Mouse (Mus musculus) limb, embryonic 11.5 days (tissue): Measurements from ENCODE around the gene Ehd3. TPM values are rescaled to one million over a fixed set of nuclear protein-coding genes. Genes with fewer than 3 reads are reported as not detected.

Source experiments
- ATAC-seq: fragments of 200-750 bp; cut with Nextera tagmentation; 2 replicates; pipeline ENCODE4 v1.8.0; 2017; ENCODE audit warnings: low read depth; ENCODE audit not compliant: insufficient number of reproducible peaks, low FRiP score, low TSS enrichment
- DNase-seq: peaks from one replicate; pipeline ENCODE4 v3.0.0-alpha.2; 2015; ENCODE audit warnings: low spot score
- H3K27ac ChIP-seq: fragments of 300-500 bp; sonication (generic); replicated peaks from 2 replicates; pipeline ENCODE4 v1.5.1; 2014; ENCODE audit warnings: low read depth, mild to moderate bottlenecking, low read length
- H3K27me3 ChIP-seq: fragments of 300-500 bp; sonication (generic); 2 replicates; pipeline ENCODE4 v1.6.1; 2014; ENCODE audit warnings: mild to moderate bottlenecking, low read length, mixed read lengths; ENCODE audit not compliant: control insufficient read depth, insufficient read depth
- H3K36me3 ChIP-seq: fragments of 300-500 bp; sonication (generic); 2 replicates; pipeline ENCODE4 v1.6.1; 2014; ENCODE audit warnings: mild to moderate bottlenecking, low read length, moderate library complexity, mixed read lengths; ENCODE audit not compliant: control insufficient read depth, insufficient read depth
- H3K4me1 ChIP-seq: fragments of 300-500 bp; sonication (generic); 2 replicates; pipeline ENCODE4 v1.6.1; 2014; ENCODE audit warnings: low read length, mixed read lengths; ENCODE audit not compliant: control insufficient read depth, insufficient read depth
- H3K4me2 ChIP-seq: fragments of 300-500 bp; sonication (generic); 2 replicates; pipeline ENCODE4 v1.6.1; 2014; ENCODE audit warnings: low read depth, mild to moderate bottlenecking, moderate library complexity; ENCODE audit not compliant: severe bottlenecking
- H3K4me3 ChIP-seq: fragments of 300-500 bp; sonication (generic); 2 replicates; pipeline ENCODE4 v1.5.1; 2014; ENCODE audit warnings: low read depth, low read length
- H3K9ac ChIP-seq: fragments of 300-500 bp; sonication (generic); 2 replicates; pipeline ENCODE4 v1.6.1; 2014; ENCODE audit warnings: mild to moderate bottlenecking, low read length
- H3K9me3 ChIP-seq: fragments of 300-500 bp; sonication (generic); 2 replicates; pipeline ENCODE4 v1.6.1; 2016; ENCODE audit warnings: low read length; ENCODE audit not compliant: control insufficient read depth
- WGBS: fragments of 180-500 bp; shearing (Covaris S2); extraction: QIAGEN DNeasy Blood & Tissue Kit; methylation state at CpG from one replicate; pipeline ENCODE4 v1.1.7; 2014; 5-methylcytosine and 5-hydroxymethylcytosine counted together
- polyA plus RNA-seq: library from polyadenylated mRNA; unstranded; fragments of >200 nt; fragmentation: Nextera tagmentation; extraction: Ambion mirVana; gene quantifications from 2 replicates; pipeline ENCODE4 v1.2.1, GENCODE M21; 2014

The Ehd3 gene
- polyA plus RNA-seq, 1 experiment from 2014 or later, result 9.5 TPM

DNA sequence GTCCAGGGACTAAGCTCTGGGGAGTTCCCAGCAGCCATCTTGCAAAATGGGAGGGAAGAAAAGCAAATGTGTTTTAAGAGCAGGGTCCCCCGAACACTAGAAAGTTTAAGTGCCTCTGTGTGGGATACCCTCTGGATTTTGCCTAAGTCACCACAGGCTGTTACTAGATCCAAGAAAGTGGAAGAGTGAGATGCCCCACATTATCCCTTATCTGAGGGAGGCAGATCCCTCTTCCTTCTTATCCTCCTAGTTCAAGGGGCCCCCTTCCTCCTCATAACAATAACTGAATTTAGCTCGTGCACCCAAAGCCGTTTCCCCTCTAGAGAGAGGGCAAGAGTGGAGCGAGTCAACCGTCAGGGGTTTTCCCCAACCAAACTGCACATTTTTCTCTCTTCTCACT is 3.3 kb downstream of the Ehd3 start:
- Histone ChIP-seq H3K27ac (no peak overlapping the region), H3K4me3 (no peak overlapping the region), H3K36me3 (no peaks in the 10 kb centered on the region), H3K9me3 (no peaks in the 10 kb centered on the region), H3K9ac (no peak overlapping the region), H3K4me2 (no peak overlapping the region), H3K4me1 (no peaks in the 10 kb centered on the region), H3K27me3 (no peaks in the 10 kb centered on the region)
- WGBS, result 86% methylated on average over 5 of the region's 5 CpGs
- ATAC-seq, result no peak
- DNase-seq, result no peak

DNA sequence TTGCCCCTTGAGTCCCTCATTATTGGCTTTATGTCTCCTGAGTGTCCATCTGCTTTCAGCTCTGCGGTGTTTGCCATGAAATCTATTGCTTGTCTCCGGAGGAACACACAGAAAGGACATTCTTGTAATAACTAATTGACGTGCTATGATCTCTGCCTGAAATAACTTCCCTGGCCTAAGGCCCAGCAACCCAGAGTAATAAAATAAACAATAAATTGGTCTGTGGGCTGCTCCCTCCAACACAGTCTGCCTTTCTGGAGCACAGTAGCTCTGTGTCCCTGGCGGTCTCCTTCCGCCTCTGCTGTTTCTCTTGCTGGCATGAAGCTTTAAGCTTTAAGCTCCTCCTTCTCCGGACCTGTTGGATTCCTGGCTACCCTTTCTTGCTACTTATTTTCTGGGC is 4.5 kb downstream of the Ehd3 start:
- H3K4me2 ChIP-seq, result no peak overlapping the region
- WGBS, result 76% methylated on average over 6 of the region's 6 CpGs
- H3K4me3 ChIP-seq, result no peak overlapping the region
- no peak overlapping the region for H3K9ac ChIP-seq
- no peaks in the 10 kb centered on the region for H3K9me3 ChIP-seq
- DNase-seq (no peak), ATAC-seq (no peak)
- H3K4me1 ChIP-seq, result no peaks in the 10 kb centered on the region
- H3K36me3 ChIP-seq, result no peaks in the 10 kb centered on the region
- H3K27me3 ChIP-seq, result no peaks in the 10 kb centered on the region
- no peak overlapping the region for H3K27ac ChIP-seq

DNA sequence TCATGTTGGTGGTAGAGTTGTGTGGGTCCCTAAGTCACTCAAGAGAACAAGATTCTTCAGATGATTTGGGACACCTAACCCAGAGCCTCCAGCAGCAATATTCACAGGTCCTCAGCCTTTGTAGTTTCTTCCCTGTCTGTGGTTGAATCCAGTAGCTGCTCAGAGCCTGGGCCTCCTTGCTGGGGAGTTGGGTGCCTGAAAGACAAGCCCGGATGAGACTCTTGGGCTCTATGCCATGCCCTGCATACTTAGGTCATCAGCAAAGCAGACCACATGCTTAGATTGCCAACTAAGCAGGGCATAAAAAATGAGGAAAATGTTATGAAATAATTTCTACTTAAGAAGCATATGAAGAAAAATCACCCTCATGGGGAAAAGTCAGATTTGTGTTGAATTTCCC is 6.9 kb downstream of the Ehd3 start:
- Histone ChIP-seq H3K27ac (no peak overlapping the region), H3K4me3 (no peak overlapping the region), H3K36me3 (no peaks in the 10 kb centered on the region), H3K9ac (no peak overlapping the region), H3K9me3 (no peaks in the 10 kb centered on the region), H3K4me2 (no peak overlapping the region), H3K4me1 (no peaks in the 10 kb centered on the region), H3K27me3 (no peaks in the 10 kb centered on the region)
- DNase-seq (no peak), ATAC-seq (no peak)
- WGBS, result 88% methylated on average over 1 of the region's 1 CpGs

DNA sequence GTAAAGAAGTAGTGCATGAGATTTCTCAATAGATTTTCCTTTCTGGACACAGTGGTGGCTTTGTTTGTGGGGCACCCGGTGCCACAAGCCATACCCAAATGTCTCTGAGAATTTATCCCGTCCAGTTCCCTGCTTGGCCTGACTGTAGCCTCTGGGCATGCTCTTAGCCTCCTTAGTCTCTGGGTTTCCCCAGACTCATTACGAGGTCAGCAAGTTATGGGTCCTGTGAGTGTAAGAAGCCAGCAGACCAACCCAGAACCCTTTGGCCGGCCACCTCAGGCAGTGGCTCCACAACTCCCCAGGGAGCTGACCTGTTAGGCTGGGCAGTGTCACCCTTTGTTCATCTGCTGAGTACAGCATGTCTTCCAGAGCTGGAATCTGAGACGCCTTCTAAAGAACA is 7.6 kb downstream of the Ehd3 start:
- Histone ChIP-seq H3K4me3 (no peak overlapping the region), H3K9ac (no peak overlapping the region), H3K36me3 (no peaks in the 10 kb centered on the region), H3K27ac (no peak overlapping the region), H3K9me3 (no peaks in the 10 kb centered on the region), H3K4me1 (no peaks in the 10 kb centered on the region), H3K4me2 (no peak overlapping the region), H3K27me3 (no peaks in the 10 kb centered on the region)
- ATAC-seq (no peak), DNase-seq (no peak)
- WGBS, result 70% methylated on average over 5 of the region's 5 CpGs

DNA sequence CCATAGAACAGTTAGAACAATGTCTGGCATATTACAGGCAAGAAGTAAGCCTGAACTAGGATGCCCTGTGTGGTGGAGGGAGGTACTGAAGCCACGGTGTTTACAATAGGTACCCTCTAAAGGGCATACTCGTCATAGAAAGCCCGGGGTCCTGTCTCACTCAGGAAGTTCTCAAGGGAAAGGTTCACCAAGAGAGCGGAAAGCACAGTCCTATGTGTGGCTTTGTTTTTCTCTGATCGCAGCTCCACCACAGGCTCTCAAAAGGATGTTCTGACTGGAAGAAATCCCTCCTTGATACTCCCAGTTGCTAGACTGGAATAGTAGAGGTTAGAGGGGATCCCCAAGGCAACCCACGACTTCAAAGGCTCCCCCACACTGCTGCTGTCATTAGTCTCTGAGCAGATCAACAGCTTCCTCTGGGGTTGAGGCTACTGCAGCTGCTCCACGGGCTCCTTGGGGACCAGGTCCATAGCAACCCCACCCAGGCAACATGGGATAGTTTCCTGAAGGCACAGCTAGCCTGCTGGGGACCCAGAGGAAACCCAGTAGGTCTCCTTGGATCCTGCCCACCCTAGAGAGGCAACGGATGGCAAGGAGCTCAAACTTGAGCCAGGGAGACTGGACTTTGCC is 9.2 kb downstream of the Ehd3 start:
- 77% methylated on average over 8 of the region's 8 CpGs for WGBS
- Histone ChIP-seq H3K4me2 (no peak overlapping the region), H3K9me3 (no peaks in the 10 kb centered on the region), H3K36me3 (no peaks in the 10 kb centered on the region), H3K4me1 (no peaks in the 10 kb centered on the region), H3K9ac (no peak overlapping the region), H3K27me3 (no peaks in the 10 kb centered on the region), H3K27ac (no peak overlapping the region), H3K4me3 (no peak overlapping the region)
- ATAC-seq, result no peak
- no peak for DNase-seq

DNA sequence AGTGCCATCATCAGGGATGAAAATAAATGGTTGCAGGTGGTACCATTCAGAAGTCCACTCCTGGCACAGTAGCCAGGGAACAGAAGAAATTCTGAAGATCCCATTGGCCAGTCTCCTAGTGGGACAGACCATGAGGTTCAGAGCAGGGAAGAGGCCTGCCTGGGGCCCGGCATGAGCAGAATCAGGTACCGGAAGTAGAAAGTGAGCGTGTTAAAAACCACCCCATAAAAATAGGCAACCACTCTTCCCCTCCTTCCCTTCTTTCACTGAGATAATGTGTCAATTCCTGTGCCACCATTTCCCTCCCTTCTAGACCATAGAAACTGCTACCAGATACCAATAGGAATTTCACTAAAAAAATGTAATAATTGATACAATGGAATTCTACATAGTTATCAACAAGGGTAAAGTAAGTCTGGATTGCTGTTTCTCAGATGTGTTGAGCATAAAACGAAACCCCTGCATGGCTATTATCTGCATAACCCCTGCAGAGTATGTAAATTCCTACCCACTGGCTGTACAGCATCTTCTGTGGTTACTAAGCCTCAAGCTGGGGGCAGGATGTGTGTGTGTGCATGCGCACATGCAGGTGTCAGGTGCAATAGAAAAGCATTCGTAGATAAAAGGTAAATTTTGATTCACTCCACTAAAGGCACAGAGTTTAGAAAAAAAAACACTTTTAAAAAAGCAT is 10.7 kb downstream of the Ehd3 start:
- H3K4me2 ChIP-seq, result no peak overlapping the region
- ATAC-seq, result no peak
- WGBS, result 83% methylated on average over 6 of the region's 6 CpGs

DNA sequence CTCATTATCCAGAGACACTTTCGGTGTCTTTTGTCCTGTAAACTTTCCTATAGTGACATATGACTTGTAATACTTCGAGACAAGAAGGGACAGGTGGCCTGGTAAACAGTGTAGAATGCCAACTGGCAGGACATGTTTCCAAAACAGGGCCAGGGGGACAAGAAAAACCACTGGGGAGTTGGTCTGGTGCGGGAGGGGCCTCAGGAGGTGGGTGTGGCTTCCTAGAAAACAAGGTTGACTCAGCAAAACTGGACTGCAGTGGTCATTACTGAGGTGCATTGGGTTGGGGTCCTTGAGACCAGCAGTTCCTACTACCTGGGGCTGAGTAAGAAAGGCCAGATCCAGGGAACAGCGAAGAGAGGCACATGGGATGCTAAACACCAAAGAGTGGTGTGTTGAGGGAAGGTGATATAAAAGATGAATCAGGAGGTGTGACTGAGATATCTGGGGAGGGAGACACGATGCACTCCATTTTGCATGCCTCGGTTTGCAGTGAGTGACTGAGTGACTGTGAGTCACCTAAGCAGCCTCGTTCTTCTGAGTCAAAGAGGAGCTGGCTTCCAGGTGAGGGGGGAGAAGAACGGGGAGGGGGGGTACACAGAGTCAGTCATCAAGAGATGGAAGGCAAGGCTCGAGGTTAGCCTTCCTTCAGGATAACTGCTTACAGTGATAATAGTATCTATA is 13.9 kb downstream of the Ehd3 start:
- no peaks in the 10 kb centered on the region for H3K9me3 ChIP-seq
- DNase-seq (no peak), ATAC-seq (no peak)
- H3K36me3 ChIP-seq, result no peaks in the 10 kb centered on the region
- WGBS, result 86% methylated on average over 9 of the region's 9 CpGs
- no peak overlapping the region for H3K27ac ChIP-seq
- no peak overlapping the region for H3K9ac ChIP-seq
- no peak overlapping the region for H3K4me3 ChIP-seq
- H3K27me3 ChIP-seq, result no peaks in the 10 kb centered on the region
- no peak overlapping the region for H3K4me2 ChIP-seq
- no peaks in the 10 kb centered on the region for H3K4me1 ChIP-seq

More for the DNA sequence above, 10.7 kb downstream of the Ehd3 start:
- Histone ChIP-seq H3K27ac (no peak overlapping the region), H3K36me3 (no peaks in the 10 kb centered on the region), H3K9ac (no peak overlapping the region), H3K9me3 (no peaks in the 10 kb centered on the region), H3K4me3 (no peak overlapping the region), H3K27me3 (no peaks in the 10 kb centered on the region), H3K4me1 (no peaks in the 10 kb centered on the region)
- DNase-seq, result no peak

DNA sequence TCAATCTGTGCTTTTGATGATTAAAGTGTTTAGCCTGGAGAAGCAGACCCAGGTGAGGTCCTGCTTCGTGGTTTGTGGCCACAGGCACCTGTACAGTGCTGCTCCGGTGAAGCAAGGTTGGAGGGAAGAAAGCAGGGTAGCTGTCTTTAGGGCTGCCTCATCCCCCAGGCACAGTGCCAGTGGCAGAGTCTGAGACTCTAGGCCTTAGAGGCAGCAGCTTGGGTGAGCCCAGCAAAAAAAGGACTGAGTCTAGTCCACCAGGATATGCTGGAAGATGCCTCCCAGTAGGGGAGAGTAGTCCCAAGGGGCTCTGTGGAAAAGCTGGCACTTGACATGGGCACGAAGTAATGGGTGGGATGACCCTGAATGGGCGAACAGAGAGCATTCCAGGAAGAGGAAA is 15.0 kb downstream of the Ehd3 start:
- ATAC-seq (no peak), DNase-seq (no peak)
- Histone ChIP-seq H3K27me3 (no peaks in the 10 kb centered on the region), H3K4me2 (no peak overlapping the region), H3K27ac (no peak overlapping the region), H3K4me1 (peaks cover 4% of the 10 kb centered on the region; the same call in 1 of the 2 replicates), H3K4me3 (no peak overlapping the region), H3K9ac (no peak overlapping the region), H3K9me3 (no peaks in the 10 kb centered on the region), H3K36me3 (no peaks in the 10 kb centered on the region)
- 76% methylated on average over 4 of the region's 4 CpGs for WGBS
